Mouse (Mus musculus): ENCODE data around the gene Gm11541. TPM values are rescaled to one million over a fixed set of nuclear protein-coding genes. Genes with fewer than 3 reads are reported as not detected.
A peak's percentile ranks its signal among the peaks of the same experiment; 100 is the strongest.

The Gm11541 gene
- 0.08 and 0.13 TPM in 2 replicates for polyA plus RNA-seq (2015; fragmentation: Nextera tagmentation; extraction: Ambion mirVana)

DNA sequence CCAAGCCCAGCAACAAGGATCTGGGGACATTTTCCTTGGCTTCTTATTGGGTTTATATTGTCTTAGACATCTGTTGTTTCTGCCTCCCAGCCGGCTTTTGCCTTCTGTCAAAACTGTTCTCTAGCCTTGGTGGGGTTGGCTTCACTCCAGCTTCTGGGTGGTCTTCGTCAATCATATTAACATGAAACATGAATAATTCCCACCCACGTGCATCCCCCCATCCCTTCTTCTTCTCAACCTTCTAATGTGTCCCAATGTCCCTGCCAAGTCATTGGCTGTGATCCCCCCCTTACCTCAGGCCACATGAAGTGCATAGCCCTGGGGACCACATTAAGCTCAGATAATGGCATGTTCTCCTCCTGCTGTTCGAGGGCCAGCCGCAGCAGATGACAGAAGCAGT lies at the start of gene Gm11541:
Gene Gm11541, minus strand, starts transcription at position 28 of the 400 bp plus-strand sequence.
- DNase-seq (ENCODE audit: low spot score) = no peak

DNA sequence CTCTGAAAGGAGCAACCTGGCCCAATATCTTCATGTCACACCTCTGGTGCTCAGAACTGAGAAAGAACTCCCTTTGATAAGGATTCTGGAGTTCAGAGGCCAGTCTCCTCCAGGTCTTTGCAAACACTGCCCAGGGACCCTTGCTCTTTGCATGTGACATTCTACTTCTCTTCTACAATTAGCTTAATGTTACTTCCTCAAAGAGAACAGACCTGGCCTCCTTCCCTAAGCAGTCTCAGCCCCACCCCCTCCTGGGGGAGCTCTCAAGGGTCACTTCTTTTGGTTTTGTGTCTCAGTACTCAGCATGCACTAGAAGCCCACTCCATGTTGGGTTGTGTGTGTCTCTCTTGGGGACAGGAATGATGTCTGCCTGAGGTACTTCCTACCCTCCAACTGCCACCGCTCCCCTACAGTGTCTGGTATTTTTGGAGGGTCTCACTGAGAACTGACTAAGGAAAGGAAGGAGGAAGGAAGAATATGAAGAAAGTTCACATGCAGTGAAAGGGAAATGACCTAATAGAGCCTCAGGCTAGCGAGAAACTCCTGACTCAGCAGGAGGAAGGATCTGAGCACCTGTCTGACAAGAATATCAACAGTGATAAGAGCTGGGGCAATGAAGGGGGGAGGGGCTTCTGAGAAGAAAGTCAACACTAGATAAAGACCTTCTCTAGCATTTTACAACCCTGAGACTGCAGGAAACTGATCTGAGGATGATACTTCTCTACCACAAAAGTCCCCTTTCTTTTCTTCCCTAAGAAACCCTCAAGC lies 48.8 kb upstream of the Gm11541 start:
- peak; percentile 17 for DNase-seq (ENCODE audit: low spot score)

DNA sequence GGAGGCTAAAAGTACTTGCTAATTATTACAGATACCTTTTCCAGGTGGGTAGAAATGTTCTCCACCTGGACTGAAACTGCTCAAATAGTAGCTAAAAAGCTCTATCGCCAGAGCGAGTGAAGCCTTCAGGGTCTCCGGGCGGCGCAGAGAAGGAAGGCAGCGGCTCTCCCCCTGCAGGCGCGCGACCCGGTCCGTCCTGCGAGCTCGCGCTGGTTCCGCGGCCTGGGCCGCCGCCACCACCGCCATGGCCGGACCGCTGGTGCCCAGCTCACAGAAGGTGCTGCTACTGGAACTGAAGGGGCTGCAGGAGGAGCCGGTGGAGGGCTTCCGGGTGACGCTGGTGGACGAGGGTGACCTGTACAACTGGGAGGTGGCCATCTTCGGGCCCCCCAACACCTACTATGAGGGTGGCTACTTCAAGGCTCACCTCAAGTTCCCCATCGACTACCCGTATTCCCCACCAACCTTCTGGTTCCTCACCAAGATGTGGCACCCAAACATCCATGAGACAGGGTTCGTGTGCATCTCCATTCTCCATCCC lies 37.5 kb upstream of the Gm11541 start, which contains the start of gene Cdc34b:
Gene Cdc34b, plus strand, starts transcription at position 51 of the 541 bp plus-strand sequence.
- no peak for DNase-seq (ENCODE audit: low spot score)

DNA sequence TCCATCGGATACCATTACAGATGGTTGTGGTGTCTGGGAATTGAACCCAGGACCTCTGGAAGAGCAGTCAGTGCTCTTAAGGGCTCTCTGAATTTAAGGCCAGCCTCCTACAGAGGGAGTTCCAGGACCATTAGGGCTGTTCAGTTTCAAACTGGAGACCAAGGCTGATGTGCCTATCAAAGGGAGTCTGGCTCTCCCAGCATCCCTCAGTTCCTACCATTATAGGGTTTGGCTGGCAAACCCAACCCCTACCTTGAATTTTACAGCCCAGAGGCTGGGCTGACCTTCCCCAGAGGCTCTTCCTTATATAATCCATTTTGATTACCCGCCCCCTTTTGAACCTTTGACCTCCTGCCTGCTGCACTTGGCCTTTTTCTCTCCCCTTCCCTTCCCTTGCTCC lies 31.4 kb upstream of the Gm11541 start:
- DNase-seq (ENCODE audit: low spot score) = no peak

DNA sequence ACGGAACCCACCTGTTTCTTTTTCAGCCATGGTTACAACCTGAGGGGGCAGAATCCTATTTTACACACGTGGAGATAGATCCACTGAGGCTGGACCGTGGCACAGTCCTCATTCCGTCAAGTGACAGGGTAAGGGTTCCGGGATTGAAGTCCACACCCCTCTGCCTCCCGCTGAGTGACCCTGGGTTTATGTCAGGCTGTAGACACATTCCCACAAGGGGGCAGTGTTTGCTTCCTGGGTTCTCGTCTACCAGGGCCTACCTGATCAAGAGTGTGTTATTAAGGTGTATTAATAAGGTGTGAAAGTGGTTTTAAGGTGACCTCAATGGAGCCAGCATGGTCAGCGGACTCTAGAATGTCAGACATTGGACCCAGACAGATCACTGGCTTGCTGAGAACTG lies 28.5 kb upstream of the Gm11541 start:
- peak; percentile 45 for DNase-seq (ENCODE audit: low spot score)

DNA sequence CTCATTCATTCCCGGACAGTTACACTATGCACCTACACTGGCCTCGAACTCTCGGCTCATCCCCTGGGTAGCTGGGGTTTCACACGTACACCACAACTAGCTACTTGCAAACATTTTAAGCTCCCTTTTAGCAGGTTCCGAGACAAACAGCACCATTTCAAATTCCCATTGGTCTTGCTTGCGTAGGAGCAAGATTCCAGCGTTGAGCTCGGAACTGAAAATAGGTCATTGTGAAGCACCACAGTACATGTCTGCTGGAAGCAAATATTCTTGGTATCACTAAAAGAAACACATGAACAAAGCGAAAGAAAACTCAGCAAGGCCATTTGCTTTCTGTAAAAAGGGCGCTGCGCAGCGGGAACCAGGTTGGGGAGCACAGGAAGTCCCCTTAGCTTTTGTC lies 26.9 kb upstream of the Gm11541 start:
- DNase-seq (ENCODE audit: low spot score) = no peak

DNA sequence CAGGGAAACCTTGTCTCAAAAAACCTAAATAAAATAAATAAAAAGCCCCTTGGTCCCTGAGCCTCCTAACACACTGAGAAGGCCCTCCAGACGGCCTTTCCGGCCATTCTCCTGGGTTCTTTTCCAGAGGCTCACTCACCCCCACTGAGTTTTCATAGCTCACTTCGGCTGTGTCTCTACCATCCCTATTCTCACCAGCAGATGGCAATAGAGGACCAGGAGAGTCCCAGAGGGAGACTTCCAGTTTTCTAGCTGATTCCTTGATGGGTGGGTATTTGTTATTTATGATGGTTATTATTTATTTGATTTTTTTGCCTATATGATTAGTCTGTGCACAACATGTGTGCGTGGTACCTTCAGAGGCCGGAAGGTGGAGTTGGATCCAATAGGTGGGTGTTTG lies 26.0 kb upstream of the Gm11541 start:
- DNase-seq (ENCODE audit: low spot score) = peak; percentile 69

DNA sequence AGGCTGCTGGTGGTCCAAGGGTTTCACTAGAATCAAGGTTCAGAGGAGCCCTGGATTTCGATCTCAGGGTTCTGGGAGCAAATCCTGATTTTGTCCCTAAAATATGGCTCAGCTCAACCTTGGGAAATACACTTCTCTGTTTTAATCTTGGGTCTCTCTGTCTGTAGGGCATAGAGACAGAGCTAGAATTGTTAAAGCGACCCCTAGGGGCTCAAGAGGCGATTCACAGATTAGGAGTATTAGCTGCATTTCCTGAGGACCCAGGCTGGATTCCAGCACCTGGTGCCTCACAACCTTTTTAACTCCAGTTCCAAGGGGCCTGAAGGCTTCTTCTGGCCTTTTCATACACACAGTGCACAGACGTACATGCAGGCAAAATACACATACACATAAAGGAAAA lies 25.3 kb upstream of the Gm11541 start:
- DNase-seq (ENCODE audit: low spot score) = no peak

DNA sequence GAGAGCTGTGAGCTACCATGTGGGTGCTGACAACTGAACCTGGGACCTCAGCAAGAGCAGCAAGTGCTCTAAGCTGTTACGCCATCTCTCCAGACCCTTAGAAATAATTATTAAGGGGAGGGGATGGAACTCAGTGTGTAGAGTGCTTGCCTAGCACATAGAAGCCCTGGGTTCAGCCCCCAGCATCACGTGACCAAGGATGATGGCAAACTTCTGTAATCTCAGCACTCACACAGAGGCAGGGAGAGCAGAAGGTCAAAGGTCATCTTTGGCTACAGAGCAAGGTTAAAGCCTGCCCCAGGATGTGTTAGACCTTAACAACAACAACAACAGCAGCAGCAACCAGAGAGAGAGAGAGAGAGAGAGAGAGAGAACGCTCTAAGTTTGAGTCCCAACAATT lies 24.2 kb upstream of the Gm11541 start:
- DNase-seq (ENCODE audit: low spot score) = no peak

DNA sequence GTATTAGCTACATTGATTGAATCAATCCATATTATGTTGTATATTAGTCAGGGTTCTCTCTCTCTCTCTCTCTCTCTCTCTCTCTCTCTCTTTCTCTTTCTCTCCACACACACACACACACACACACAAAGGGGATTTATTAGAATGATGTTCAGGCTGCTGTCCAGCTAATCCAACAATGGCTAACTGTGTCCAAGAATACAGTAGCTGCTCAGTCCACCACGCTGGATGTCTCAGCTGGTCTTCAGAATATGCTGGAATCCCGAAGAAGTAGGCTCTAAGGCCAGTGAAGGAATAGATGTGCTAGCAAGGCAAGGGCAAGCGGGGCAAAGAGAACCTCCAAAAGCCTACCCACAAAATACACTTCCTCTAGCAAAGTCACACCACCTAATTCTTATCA lies 23.0 kb upstream of the Gm11541 start:
- no peak for DNase-seq (ENCODE audit: low spot score)

DNA sequence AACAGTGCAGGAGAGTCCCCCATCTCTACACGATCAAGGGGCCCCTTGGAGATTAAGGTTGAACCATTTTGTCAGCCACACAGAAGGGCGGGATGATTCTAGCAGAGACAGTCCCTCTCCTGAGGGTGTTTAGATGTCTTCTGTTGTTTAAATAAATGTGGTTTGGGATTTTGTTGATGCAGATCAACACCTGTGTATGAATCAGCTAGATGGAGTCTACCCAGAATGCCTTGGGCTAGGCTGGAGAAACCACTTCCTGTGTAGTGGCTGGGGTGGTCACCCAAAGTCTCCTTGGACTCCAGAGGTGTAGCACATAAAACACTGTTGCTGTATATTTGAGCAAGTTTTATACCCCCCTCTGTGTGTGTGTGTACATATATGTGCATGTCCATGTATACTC lies 14.9 kb upstream of the Gm11541 start:
- peak; percentile 55 for DNase-seq (ENCODE audit: low spot score)

DNA sequence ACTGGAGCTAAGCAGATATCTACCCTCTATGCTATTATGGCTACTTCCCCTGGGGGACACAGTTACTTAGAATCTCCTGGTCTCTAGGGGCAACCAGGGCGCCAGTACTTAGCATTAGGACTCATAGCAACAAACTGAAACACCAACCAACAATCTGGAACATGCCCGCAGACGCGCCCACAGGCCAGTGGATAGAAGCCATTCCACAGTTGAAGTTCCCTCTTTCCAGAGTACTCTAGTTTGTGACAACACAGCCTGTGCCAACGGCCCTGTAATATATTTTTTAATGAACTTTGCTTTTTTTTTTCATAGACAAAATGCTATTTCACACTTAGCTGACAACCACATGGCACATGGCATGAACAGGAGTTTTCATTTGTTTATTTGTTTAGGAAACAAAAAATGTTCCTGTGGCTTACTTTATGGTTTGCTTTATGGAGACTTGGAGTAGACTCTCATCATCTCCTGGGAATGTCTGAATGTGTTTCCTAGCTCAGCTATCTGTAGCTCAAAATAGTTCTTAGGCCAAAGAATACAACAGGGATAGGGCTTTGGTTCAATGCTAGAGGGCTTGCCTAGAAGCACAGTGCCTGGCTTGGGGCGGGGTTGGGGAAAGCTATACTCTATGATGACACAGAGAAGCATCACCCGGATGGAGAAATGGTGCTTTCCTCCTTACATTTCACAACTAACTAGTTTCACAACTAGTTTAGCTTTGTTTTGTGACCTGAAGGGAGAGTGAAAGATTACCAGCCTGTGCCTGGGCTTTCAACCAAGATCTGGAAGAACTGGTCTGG lies 14.0 kb upstream of the Gm11541 start:
- DNase-seq (ENCODE audit: low spot score) = no peak

DNA sequence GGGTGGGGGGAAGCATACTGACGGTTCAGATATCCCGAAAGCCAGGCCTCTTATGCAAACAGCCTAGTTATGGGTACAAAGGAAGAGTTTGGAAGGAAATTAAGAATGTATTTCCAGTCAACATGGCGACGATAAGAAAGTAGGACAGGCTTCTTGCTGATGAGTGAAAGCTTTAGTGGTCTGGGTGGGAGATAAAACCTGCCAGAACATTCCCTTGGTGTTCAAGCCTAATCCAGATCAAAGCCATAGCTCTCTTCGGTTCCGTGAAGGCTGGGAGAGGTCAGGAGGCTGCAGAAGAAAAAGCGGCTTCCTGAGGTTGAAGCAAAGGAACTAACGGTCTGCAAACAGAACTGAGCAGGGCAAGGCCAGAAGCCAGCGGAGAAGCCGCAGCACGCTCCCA lies 12.9 kb upstream of the Gm11541 start:
- no peak for DNase-seq (ENCODE audit: low spot score)

DNA sequence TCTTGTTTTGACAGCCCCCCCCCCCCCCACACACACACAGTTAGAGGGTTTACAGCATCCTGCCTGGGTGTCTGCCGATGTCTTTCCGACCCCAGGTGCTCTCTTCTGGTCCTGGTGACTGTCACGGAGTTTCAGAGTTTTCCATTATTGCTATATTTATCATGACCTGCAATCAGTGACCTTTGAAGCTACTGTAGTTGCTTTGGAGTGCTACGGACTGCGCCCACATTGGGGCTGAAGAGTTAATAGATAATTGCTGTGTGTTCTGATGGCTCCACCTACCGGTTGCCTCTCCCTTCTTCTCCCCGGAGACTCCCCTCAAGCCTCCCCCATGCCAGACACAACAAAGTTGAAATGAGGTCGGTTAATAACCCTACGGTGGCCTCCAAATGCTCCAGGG lies 12.5 kb upstream of the Gm11541 start:
- peak; percentile 63 for DNase-seq (ENCODE audit: low spot score)

DNA sequence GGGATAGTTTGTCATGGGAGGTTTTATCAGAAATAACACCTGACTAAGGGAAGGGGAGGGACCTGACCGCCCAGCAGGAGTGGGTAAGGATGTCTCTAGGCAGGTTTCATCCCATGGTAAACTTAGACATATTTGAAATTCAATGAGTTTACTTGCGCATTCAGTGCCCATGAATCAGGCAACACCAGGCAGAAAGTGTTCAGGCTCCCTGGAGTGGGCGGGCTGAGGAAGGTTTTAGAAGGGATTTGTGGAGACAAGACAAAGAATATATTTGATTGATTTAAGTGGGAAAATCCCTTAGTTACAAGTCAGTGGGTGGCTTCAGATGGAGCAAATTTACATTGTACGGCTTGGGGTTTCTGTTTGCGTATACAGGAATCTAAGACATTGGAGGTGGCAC lies 11.3 kb upstream of the Gm11541 start:
- DNase-seq (ENCODE audit: low spot score) = no peak

DNA sequence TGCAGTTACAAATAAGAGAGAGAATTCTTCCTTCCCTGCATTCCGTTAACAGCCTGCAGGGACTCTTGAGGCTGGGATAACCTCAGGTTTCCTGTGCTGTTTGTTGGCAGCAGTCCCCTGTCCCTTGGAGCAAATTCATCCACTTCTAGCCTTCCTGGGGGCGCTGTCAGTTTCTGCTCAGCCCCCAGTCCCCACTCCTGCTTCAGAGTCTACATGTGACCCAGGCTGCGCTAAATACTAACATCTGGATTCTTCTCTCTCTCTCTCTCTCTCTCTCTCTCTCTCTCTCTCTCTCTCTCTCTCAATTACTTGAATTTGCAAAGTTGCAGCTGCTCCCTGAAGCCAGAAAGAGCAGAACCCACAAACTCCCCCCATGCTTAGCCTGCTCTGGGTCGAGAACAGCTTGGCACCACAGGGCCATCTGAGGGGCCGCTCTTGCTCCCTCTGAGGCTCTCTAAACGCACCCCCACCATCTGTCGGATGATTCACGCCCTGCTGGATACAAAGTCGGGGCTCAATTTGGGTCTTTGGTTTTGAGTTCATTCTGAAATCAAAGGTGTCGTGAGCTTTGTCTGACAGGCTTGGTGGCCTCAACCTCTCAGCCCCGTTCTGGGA lies 9.1 kb upstream of the Gm11541 start:
- DNase-seq (ENCODE audit: low spot score) = no peak

DNA sequence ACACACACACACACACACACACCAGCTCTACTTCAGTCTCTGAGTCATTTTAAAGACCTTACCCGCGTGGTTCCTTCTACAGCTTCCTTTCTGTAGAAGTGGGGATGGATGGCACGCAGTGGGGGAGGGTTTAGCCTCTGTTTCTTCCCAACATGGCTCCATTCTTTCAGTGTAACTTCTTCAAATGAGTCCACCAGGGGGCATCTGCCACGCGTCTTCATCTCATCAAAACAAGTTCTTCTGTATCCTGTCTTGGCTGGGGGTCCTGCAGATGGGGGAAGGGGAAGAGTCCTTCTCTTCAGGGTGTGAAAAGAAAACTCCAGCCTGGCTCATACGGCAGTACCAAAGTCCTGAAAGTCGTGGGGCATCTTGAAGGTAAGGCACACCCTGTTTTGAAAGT lies 279 bp downstream of the Gm11541 start:
- peak; percentile 72 for DNase-seq (ENCODE audit: low spot score)

DNA sequence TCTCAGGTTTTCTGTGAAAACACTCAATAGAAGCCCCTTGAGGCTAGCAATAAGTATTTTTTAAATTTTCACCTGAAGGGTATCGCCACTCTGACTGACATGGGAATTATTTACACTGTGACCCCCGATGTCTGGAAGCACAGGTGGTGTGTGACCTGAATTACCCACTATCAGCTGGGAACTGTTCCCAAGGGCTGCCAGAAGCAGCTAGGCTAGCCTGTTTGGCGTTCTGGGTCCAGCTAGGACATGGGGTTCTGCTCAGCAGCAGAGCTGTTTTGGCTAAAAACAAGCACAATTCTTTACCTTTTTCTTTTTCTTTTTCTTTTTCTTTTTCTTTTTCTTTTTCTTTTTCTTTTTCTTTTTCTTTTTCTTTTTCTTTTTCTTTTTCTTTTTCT lies 2.1 kb downstream of the Gm11541 start:
- no peak for DNase-seq (ENCODE audit: low spot score)

DNA sequence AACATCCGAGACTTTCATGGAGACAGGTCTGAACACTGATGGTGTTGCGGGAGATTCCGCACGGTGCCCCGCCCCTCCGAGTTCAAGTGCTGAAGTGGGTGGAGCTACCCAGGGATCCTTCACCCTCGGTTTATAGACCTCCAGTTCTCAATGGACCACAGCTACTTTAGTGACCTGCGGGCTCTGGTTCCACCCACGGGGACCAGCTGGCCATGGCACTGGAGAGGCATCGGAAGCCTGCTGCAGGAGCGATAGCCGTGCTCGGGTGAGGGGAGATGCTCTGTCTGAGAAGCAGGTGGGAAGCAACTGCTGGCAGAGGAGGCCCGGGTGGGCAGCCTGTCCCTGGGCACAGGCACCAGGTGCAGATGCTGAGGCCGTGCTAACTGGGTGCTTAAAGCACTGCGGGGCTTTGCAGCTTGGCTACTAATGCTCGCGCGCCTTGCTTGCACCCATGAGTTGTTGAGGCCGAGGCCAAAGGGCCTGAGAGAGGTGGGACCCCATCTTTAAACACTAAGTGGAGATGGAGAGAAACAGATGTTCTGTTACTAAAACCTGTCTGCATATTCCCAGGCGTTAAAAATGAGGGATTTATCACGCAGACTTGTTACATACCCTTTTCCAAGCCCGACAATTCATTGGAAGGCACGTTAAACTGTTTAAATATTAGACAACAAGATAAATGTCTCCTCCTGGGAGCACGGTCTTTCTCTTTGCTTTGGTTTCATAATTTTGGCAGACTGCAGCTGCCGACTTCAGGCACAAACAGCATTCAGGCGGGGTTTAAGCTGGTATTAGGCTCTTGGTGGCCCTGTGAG lies 2.7 kb downstream of the Gm11541 start:
- DNase-seq (ENCODE audit: low spot score) = no peak

DNA sequence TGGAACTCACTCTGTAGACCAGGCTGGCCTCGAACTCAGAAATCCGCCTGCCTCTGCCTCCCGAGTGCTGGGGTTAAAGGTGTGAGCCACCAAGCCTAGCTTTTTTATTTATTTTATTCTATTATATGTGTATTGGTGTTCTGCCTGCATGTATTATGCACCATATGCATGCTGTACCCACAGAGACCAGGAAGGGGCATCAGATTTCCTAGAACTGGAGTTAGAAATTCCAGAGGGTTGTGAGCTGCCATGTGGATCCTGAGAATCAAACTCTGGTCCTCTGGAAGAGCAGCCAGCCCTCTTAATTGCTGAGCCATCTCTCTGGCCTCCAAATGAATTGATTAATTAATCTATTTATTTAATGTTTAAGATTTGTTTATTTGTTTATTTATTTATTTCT lies 4.9 kb downstream of the Gm11541 start:
- no peak for DNase-seq (ENCODE audit: low spot score)

Measured in thymus, postnatal 0 days (tissue).